Mouse (Mus musculus) liver, postnatal 0 days (tissue): ENCODE measurements around the gene Foxp4.

Experiments used
- CTCF ChIP-seq: sonication (generic); IDR thresholded peaks from 2 replicates; pipeline ENCODE4 v1.5.1; 2016; ENCODE audit warnings: antibody characterized with exemption, low read depth
- EP300 ChIP-seq: IDR thresholded peaks from 2 replicates; pipeline ENCODE4 v1.6.1; 2016; ENCODE audit warnings: antibody characterized with exemption, low read depth, mild to moderate bottlenecking

DNA sequence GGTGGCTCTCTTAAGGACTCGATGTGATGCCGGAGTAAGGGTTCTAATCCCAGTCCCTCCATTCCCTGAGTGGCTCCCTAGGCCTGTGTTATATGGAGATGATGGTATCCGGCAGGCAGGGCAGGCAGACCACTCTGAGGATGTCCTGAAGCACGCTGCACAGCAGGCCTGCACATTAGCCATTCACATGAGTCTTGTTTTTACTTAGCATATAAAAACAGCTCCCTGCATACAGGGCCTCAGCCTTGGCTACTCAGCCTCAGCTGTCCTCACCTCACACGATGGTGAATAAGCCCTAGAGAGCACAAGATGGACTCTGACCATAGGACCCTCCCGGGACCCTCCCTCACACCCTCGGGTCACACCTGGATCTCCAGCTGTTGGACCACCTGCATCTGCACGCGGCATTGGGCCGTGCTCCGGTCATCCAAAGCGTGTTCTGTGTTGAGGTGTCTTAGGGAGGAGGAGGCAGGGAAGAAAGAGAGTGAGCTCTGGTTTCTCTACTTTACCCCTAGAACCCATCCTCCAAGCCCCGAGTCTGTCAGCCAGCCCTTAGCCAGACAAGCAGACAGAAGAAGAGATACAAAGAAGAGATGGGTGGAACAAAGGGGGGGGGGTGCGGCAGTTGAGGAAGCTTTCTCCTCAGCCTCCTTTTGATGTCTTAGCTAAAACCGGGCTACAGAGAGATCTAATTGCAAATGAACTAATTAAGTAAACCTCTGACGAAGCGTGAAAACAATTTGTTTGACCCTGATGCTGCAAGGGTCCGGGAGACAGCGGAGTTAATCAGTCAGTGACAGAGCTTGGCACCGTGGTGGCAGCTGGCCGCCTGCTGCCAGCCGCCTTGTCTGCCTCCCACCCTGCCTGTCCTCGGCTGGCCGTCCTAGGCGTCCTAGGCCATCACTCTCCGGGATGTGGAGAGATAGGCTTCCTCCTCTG is 47.4 kb downstream of the Foxp4 start:
- TF ChIP-seq CTCF, result no peak
- TF ChIP-seq EP300, result no peak
